Comparison of ENCODE assay signal across 29 mouse cellular contexts in genomic region chr8:125521087-125521486, GRCm38 (mm10). TPM values are rescaled to one million over a fixed set of nuclear protein-coding genes. Genes with fewer than 3 reads are reported as not detected.
A peak's percentile ranks its signal among the peaks of the same experiment; 100 is the strongest.
DNase-seq lines count a peak whose midpoint lies in the region; ATAC-seq lines count a peak whose summit lies in the region.
"Had no signal": no experiment of that assay in that cellular context is flagged by ENCODE, and none has a peak within 500 bp of the region (broad histone marks: within the 10 kb centered on the region; RNA-seq: fewer than 3 reads in every experiment).

No protein-coding gene starts in this region.

- no peak for ATAC-seq in hindbrain, embryonic 14.5 days (ENCODE audit: low FRiP score)
- ATAC-seq: activated CD4-positive, CD25-positive, alpha-beta regulatory T cell, adult 4 months; forebrain, embryonic 13.5 days; hindbrain, postnatal 0 days; liver, embryonic 12.5 days; liver, postnatal 0 days had no signal

- H3K27me3 ChIP-seq in hindbrain, embryonic 10.5 days (ENCODE audit: insufficient read depth, poor library complexity, severe bottlenecking), result no peaks in the 10 kb centered on the region; the same call in 1 of the 2 replicates
- no peaks in the 10 kb centered on the region for H3K27me3 ChIP-seq in hindbrain, embryonic 14.5 days (ENCODE audit: control insufficient read depth, insufficient read depth, low read length)
- H3K27me3 ChIP-seq: embryonic facial prominence, embryonic 15.5 days; forebrain, embryonic 13.5 days; neural tube, embryonic 12.5 days had no signal

- H3K9me3 ChIP-seq in hindbrain, embryonic 10.5 days, result no peaks in the 10 kb centered on the region
- H3K9me3 ChIP-seq in hindbrain, embryonic 14.5 days (ENCODE audit: control insufficient read depth, low read length), result no peaks in the 10 kb centered on the region
- H3K9me3 ChIP-seq: embryonic facial prominence, embryonic 10.5 days; embryonic facial prominence, embryonic 15.5 days; forebrain, embryonic 13.5 days; liver, embryonic 12.5 days; neural tube, embryonic 12.5 days had no signal

- peak overlapping the region; percentile 76 for H3K27ac ChIP-seq in hindbrain, embryonic 10.5 days
- no peak overlapping the region for H3K27ac ChIP-seq in hindbrain, embryonic 14.5 days
- H3K27ac ChIP-seq: embryonic facial prominence, embryonic 15.5 days; forebrain, embryonic 13.5 days; hindbrain, postnatal 0 days; liver, embryonic 12.5 days; neural tube, embryonic 12.5 days had no signal

- no peak overlapping the region for H3K4me2 ChIP-seq in hindbrain, embryonic 14.5 days (replicated peaks)
- H3K4me2 ChIP-seq: embryonic facial prominence, embryonic 15.5 days; forebrain, embryonic 13.5 days; liver, embryonic 12.5 days; midbrain, embryonic 11.5 days; neural tube, embryonic 12.5 days had no signal

- H3K4me3 ChIP-seq in hindbrain, embryonic 10.5 days, result no peak overlapping the region
- H3K4me3 ChIP-seq in hindbrain, embryonic 14.5 days (replicated peaks; ENCODE audit: low read length), result no peak overlapping the region
- H3K4me3 ChIP-seq: embryonic facial prominence, embryonic 10.5 days; embryonic facial prominence, embryonic 15.5 days; forebrain, embryonic 13.5 days; liver, embryonic 12.5 days; myocyte; neural tube, embryonic 12.5 days had no signal

- no peak overlapping the region for H3K9ac ChIP-seq in hindbrain, embryonic 14.5 days
- H3K9ac ChIP-seq: embryonic facial prominence, embryonic 15.5 days; forebrain, embryonic 13.5 days; liver, embryonic 12.5 days; liver, postnatal 0 days; neural tube, embryonic 12.5 days had no signal

- WGBS in hindbrain, embryonic 10.5 days, result 72% methylated on average over 7 of the region's 7 CpGs
- 65% methylated on average over 7 of the region's 7 CpGs for WGBS in hindbrain, embryonic 14.5 days

- intact Hi-C loops in heart, postnatal 36 days (cut with DNase I), result loop anchor here (5.0 kb wide), 1 partner anchor 49 kb away; no protein-coding TSS in a partner anchor

- 0 out of 2 replicates have a peak, but pooled peaks cover 2% of the 10 kb centered on the region for H3K36me3 ChIP-seq in hindbrain, embryonic 10.5 days
- no peaks in the 10 kb centered on the region for H3K36me3 ChIP-seq in hindbrain, embryonic 14.5 days (replicated peaks; ENCODE audit: control insufficient read depth, insufficient read depth)
- H3K36me3 ChIP-seq: embryonic facial prominence, embryonic 10.5 days; embryonic facial prominence, embryonic 15.5 days; liver, embryonic 12.5 days; neural tube, embryonic 12.5 days had no signal

- H3K4me1 ChIP-seq in hindbrain, embryonic 10.5 days (replicated peaks), result peaks cover 84% of the 10 kb centered on the region
- peaks cover 24% of the 10 kb centered on the region for H3K4me1 ChIP-seq in hindbrain, embryonic 14.5 days (replicated peaks; ENCODE audit: control insufficient read depth, insufficient read depth, low read length)

- peak; percentile 89 for DNase-seq in heart, adult 11 months
- no peak for DNase-seq in heart, postnatal 36 days
- DNase-seq in hindbrain, embryonic 10.5 days (ENCODE audit: low spot score), result no peak
- DNase-seq in hindbrain, embryonic 14.5 days (ENCODE audit: low spot score), result no peak
- peak; percentile 46 for DNase-seq in R1 (ENCODE audit: low read depth, low spot score)
- no peak for DNase-seq in layer of hippocampus, adult 11-12 months (ENCODE audit: low spot score)
- DNase-seq in layer of hippocampus, adult 9-10 months (ENCODE audit: low spot score), result no peak
- DNase-seq: adrenal gland, adult 2 months; adrenal gland, postnatal 36 days; cerebellum, adult 18-20 months; cerebellum, postnatal 10 days; gastrocnemius, postnatal 14 days; kidney, adult 11 months; kidney, postnatal 25 days; layer of hippocampus, postnatal 36 days; left cerebral cortex, postnatal 4 days; liver, postnatal 0 days; lung, postnatal 36 days; right cerebral cortex, postnatal 4 days; thymus, postnatal 14 days had no signal

RNA-seq across cellular contexts. Expression of gene Sipa1l2, which starts 48.5 kb away (rescaled TPM):
- total RNA-seq in heart, postnatal 36 days (2021), result 10 to 100 TPM; 36.4 to 40.7 TPM
- polyA plus RNA-seq in hindbrain, embryonic 10.5 days (2016; fragmentation: Nextera tagmentation; extraction: Ambion mirVana), result 13.9 and 20.1 TPM in 2 replicates
- 19.3 and 22.1 TPM in 2 replicates for polyA plus RNA-seq in hindbrain, embryonic 14.5 days (2014; fragmentation: Nextera tagmentation; extraction: Ambion mirVana)

Comparison
In these comparisons a context has a peak if more than half of its experiments do, and no peak if none do; other contexts are left out.
1. DNase-seq: peak in heart, adult 11 months (single experiment) and R1 (single experiment); none in heart, postnatal 36 days (0 of 2), hindbrain, embryonic 10.5 days (single experiment), hindbrain, embryonic 14.5 days (single experiment), layer of hippocampus, adult 11-12 months (single experiment) and layer of hippocampus, adult 9-10 months (single experiment).